Mouse (Mus musculus) hindbrain, embryonic 10.5 days (tissue): ENCODE data around the gene Cfap126. TPM values are rescaled to one million over a fixed set of nuclear protein-coding genes. Genes with fewer than 3 reads are reported as not detected.
"Not testable (repeated sequence)": the region's sequence is repeated elsewhere in the genome, so short reads cannot be mapped to it uniquely, and the experiment has no call there.

Experiments used
- DNase-seq: peaks from one replicate; pipeline ENCODE4 v3.0.0-alpha.2; 2017; ENCODE audit warnings: low spot score
- H3K27ac ChIP-seq: fragments of 300-500 bp; sonication (generic); 2 replicates; pipeline ENCODE4 v1.5.1; 2016; ENCODE audit warnings: mild to moderate bottlenecking, moderate library complexity
- H3K27me3 ChIP-seq: fragments of 300-500 bp; sonication (generic); 2 replicates; pipeline ENCODE4 v1.6.1; 2016; ENCODE audit warnings: mild to moderate bottlenecking; ENCODE audit not compliant: poor library complexity, insufficient read depth, severe bottlenecking
- H3K36me3 ChIP-seq: fragments of 300-500 bp; sonication (generic); 2 replicates; pipeline ENCODE4 v1.6.1; 2016; ENCODE audit warnings: mild to moderate bottlenecking, moderate library complexity
- H3K4me1 ChIP-seq: fragments of 300-500 bp; sonication (generic); replicated peaks from 2 replicates; pipeline ENCODE4 v1.6.1; 2016; ENCODE audit warnings: mild to moderate bottlenecking
- H3K4me3 ChIP-seq: fragments of 300-500 bp; sonication (generic); 2 replicates; pipeline ENCODE4 v1.5.1; 2016; ENCODE audit warnings: mild to moderate bottlenecking, moderate library complexity
- H3K9me3 ChIP-seq: fragments of 300-500 bp; sonication (generic); 2 replicates; pipeline ENCODE4 v1.6.1; 2016; ENCODE audit warnings: mild to moderate bottlenecking, moderate library complexity
- WGBS: fragments of 180-500 bp; shearing (Covaris S2); methylation state at CpG from one replicate; pipeline ENCODE4 v1.1.7; 2016; 5-methylcytosine and 5-hydroxymethylcytosine counted together
- polyA plus RNA-seq: library from polyadenylated mRNA; unstranded; fragments of >200 nt; fragmentation: Nextera tagmentation; extraction: Ambion mirVana; gene quantifications from 2 replicates; pipeline ENCODE4 v1.2.1, GENCODE M21; 2016

The Cfap126 gene
- polyA plus RNA-seq, 1 experiment from 2014 or later, result 13.0 TPM

DNA sequence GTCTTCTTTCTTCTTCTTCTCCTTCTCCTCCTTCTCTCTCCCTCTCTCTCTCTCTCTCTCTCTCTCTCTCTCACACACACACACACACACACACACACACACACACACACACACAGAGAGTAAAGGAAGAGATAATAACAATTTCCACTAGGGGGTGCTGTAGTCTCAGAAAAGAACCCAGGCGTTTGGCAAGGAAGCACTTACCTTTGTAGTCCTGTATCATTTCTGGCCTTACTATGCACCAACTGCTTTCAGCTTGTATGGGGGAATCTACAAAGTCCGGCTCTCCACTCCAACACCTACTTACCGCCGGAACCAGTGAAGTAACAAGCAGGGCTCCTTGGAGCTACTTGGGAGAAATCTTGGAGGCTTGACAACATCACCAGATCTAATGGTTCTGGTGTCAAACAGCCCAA, 4.6 kb downstream of the Cfap126 start:
- Histone ChIP-seq H3K4me3 (no peak overlapping the region), H3K27me3 (no peaks in the 10 kb centered on the region), H3K9me3 (no peaks in the 10 kb centered on the region), H3K27ac (no peak overlapping the region), H3K4me1 (peaks cover 28% of the 10 kb centered on the region), H3K36me3 (no peaks in the 10 kb centered on the region)
- WGBS, result 14% methylated on average over 4 of the region's 4 CpGs
- peak; percentile 58 for DNase-seq

DNA sequence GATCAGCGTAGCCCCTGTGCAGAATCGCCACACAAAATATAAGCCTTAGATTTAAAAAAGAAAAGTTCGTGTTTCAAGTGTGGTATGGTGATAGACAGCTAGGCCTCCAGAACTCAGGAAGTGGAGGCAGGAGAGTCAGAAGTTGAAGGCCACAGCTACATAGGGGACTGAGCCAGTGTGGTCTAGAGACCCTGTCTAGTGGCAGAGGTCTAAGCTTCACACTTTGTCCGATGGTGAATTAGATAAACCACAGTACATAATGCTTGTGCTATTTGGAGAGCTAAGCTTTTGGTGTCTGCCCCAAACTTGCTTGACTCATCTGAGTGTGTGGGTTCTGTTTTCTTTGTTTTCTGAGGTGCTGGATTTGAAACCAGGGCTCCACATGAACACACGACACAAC, 5.3 kb downstream of the Cfap126 start:
- H3K27ac ChIP-seq, result no peak overlapping the region

DNA sequence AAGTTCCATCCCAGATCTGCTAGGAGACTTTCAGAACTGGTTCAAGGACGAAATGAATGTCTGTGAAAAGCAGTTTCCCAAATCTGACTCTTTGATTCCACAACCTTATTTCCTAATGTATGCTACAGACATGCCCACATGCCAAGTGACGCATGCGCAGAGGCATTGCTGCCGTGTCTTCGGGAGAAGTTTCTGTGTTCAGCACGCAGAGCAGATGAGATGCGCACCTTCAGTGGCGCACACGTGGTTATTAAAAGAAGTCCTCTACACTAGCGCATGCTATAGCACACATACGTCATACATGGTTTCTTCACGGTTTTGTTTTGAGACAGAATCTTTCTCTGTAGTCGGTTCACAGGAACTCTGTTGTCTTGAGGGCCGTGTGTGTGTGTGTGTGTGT, 5.7 kb downstream of the Cfap126 start:
- H3K36me3 ChIP-seq, result no peaks in the 10 kb centered on the region
- H3K4me1 ChIP-seq, result peaks cover 16% of the 10 kb centered on the region
- DNase-seq, result no peak
- 87% methylated on average over 14 of the region's 14 CpGs for WGBS
- H3K4me3 ChIP-seq, result no peak overlapping the region
- no peaks in the 10 kb centered on the region for H3K9me3 ChIP-seq
- no peak overlapping the region for H3K27ac ChIP-seq
- H3K27me3 ChIP-seq, result no peaks in the 10 kb centered on the region

More for the DNA sequence above, 5.3 kb downstream of the Cfap126 start:
- no peaks in the 10 kb centered on the region for H3K9me3 ChIP-seq
- no peak for DNase-seq
- no peaks in the 10 kb centered on the region for H3K27me3 ChIP-seq
- H3K4me3 ChIP-seq, result no peak overlapping the region
- H3K4me1 ChIP-seq, result peaks cover 20% of the 10 kb centered on the region
- H3K36me3 ChIP-seq, result no peaks in the 10 kb centered on the region
- 90% methylated on average over 5 of the region's 5 CpGs for WGBS

DNA sequence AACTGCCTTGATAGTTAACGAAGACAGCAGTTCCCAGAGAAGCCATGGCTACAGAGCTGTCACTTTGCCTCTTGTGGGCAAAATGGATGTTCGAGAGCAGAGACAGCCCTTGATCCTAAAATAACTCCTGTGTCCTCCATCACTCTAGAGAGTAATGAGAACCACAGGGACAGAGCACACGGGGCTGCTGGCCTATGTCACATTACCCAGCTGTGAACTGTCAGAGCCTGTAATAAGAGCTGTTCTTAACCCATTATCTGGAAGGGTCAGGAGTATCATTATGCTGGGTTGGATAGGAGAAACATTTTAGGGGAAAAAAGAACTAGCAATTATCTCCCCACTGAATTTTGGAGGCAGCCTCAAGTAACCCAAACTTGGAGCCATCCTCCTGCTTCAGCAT, 7.2 kb downstream of the Cfap126 start:
- no peaks in the 10 kb centered on the region for H3K27me3 ChIP-seq
- no peak overlapping the region for H3K27ac ChIP-seq
- no peaks in the 10 kb centered on the region for H3K36me3 ChIP-seq
- H3K4me3 ChIP-seq, result no peak overlapping the region
- H3K9me3 ChIP-seq, result no peaks in the 10 kb centered on the region
- 71% methylated on average over 3 of the region's 3 CpGs for WGBS
- H3K4me1 ChIP-seq, result peaks cover 15% of the 10 kb centered on the region
- DNase-seq, result no peak

DNA sequence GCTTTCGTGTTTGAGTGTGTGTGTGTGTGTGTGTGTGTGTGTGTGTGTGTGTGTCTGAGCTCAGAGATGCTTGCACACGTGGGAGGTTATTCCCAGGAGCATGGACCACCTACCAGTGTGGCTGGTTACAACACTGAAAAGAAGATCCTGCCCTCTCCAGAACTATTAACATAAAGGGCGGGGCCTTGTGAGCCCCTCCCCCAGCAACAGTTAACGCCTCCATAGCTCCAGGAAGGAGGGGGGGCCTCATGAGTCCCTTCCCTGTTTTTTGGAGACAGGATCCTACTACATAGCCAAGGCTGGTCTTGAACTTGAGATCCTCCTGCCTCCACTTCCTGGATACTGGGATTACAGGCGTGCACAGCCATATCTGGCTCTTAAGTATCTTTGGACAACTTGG, 8.1 kb downstream of the Cfap126 start:
- Histone ChIP-seq H3K9me3 (no peaks in the 10 kb centered on the region), H3K4me3 (no peak overlapping the region), H3K4me1 (peaks cover 15% of the 10 kb centered on the region), H3K27ac (no peak overlapping the region), H3K27me3 (no peaks in the 10 kb centered on the region), H3K36me3 (no peaks in the 10 kb centered on the region)
- DNase-seq, result no peak
- 45% methylated on average over 5 of the region's 5 CpGs for WGBS

DNA sequence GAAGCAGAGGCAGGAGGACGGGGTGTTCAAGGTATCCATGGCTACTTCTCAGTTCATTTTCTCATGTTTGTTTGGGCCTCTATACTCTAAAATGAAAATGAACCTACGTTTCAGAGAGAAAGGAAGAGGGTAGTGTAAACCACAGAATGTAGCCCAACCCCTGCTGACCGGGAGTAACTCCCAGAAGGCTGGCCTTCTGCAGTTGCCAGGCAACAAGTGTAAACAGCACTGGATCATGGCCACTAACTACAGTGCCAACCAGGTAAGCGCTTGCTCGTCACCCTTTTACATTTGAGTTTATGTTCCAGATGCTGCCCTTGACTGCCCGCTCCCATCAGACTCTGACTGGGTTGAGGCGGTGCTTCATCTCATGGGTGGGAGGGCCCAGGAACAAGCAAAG, 9.2 kb downstream of the Cfap126 start:
- DNase-seq, result peak; percentile 6
- Histone ChIP-seq H3K27me3 (no peaks in the 10 kb centered on the region), H3K4me1 (peaks cover 15% of the 10 kb centered on the region)

DNA sequence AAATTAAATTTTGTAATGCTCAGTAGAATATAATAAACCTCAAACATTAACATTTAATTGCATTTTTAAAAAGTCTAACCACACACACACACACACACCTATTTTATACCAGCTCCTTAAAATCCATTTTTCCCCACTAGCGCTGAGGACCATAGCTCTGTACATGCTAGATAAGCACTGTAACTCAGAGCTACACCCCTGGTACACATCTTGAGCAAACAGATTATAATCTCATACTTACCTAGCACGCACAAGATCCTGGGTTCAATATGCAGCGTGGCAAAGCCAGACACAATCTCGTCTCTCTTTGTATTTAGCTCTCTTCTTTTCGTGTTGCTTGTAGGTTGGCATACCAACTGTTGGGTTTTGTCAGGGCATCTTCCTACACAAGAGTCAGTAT, 10.7 kb downstream of the Cfap126 start:
- H3K27ac ChIP-seq, result no peak overlapping the region
- peaks cover 15% of the 10 kb centered on the region for H3K4me1 ChIP-seq
- H3K36me3 ChIP-seq, result peaks cover 23% of the 10 kb centered on the region
- H3K27me3 ChIP-seq, result no peaks in the 10 kb centered on the region
- DNase-seq, result no peak
- no peak overlapping the region for H3K4me3 ChIP-seq
- WGBS, result 91% methylated on average over 5 of the region's 5 CpGs
- no peaks in the 10 kb centered on the region for H3K9me3 ChIP-seq

More for the DNA sequence above, 9.2 kb downstream of the Cfap126 start:
- peaks cover 8% of the 10 kb centered on the region for H3K36me3 ChIP-seq
- no peak overlapping the region for H3K27ac ChIP-seq
- no peak overlapping the region for H3K4me3 ChIP-seq
- no peaks in the 10 kb centered on the region for H3K9me3 ChIP-seq
- WGBS, result 37% methylated on average over 7 of the region's 7 CpGs

DNA sequence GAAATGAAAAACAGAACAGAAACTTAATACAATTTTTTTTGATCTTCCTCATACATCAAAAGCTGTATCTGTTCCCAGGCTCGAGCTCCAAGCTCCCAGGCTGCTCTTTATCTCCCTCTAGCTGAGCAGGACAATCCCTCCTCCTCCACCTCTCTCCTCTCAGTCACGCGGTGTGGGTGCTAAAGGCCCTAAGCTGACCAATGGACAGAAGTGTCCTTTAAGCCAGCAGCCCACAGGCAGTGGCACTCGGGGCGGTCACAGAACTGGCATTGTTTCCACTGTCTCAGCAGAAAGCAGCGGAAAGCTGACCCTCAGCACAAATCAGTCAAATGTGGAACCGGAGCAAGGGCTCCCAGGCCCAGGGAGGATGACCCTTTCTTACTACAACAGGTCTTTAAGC, 15.5 kb downstream of the Cfap126 start:
- H3K27ac ChIP-seq, result no peak overlapping the region
- H3K9me3 ChIP-seq, result no peaks in the 10 kb centered on the region
- H3K4me3 ChIP-seq, result no peak overlapping the region
- 73% methylated on average over 7 of the region's 7 CpGs for WGBS
- no peaks in the 10 kb centered on the region for H3K4me1 ChIP-seq
- H3K27me3 ChIP-seq, result no peaks in the 10 kb centered on the region
- H3K36me3 ChIP-seq, result peaks cover 69% of the 10 kb centered on the region
- peak; percentile 7 for DNase-seq

DNA sequence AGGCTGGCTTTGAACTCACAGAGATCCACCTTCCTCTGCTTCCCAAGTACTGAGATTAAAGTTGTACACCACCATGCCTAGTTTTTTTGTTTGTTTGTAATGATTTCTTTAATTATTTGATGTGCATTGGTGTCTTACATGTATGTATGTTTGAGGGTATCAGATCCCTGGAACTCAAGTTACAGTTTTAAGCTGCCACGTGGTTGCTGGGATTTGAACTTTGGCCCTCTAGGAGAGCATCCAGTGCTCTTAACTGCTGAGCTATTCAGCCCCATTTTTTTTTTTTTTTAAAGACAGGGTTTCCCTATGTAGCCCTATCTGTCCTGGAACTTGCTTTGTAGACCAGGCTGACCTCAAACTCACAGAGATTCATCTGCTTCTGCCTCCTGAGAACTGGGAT, 17.3 kb downstream of the Cfap126 start:
- H3K27ac ChIP-seq, result no peak overlapping the region
- no peak overlapping the region for H3K4me3 ChIP-seq
- no peak for DNase-seq
- no peaks in the 10 kb centered on the region for H3K9me3 ChIP-seq
- H3K36me3 ChIP-seq, result peaks cover 87% of the 10 kb centered on the region
- H3K27me3 ChIP-seq, result no peaks in the 10 kb centered on the region
- no peaks in the 10 kb centered on the region for H3K4me1 ChIP-seq
- WGBS, result 88% methylated on average over 1 of the region's 1 CpGs

DNA sequence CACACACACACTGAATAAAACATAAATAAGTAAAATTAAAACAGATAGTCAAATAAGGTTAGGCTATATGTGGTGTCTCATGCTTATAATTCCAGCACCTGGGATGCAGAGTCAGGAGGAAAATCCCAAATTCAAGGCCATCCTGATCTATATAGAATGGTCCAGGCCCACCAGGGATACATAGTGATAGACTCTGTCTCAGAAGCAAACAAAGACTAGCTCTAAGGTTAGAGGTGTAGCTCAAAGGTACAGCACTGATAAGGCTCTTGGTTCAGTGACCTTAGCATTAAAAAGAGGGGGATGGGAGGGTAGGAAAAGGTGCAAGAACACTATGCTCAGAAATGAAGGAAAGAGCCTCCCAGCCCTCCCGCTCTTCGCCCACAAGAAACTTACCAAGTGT, 21.9 kb downstream of the Cfap126 start:
- Histone ChIP-seq H3K27me3 (no peaks in the 10 kb centered on the region), H3K9me3 (no peaks in the 10 kb centered on the region), H3K4me1 (no peaks in the 10 kb centered on the region), H3K4me3 (no peak overlapping the region), H3K27ac (no peak overlapping the region), H3K36me3 (peaks cover 96% of the 10 kb centered on the region)
- no peak for DNase-seq
- 94% methylated on average over 2 of the region's 2 CpGs for WGBS

DNA sequence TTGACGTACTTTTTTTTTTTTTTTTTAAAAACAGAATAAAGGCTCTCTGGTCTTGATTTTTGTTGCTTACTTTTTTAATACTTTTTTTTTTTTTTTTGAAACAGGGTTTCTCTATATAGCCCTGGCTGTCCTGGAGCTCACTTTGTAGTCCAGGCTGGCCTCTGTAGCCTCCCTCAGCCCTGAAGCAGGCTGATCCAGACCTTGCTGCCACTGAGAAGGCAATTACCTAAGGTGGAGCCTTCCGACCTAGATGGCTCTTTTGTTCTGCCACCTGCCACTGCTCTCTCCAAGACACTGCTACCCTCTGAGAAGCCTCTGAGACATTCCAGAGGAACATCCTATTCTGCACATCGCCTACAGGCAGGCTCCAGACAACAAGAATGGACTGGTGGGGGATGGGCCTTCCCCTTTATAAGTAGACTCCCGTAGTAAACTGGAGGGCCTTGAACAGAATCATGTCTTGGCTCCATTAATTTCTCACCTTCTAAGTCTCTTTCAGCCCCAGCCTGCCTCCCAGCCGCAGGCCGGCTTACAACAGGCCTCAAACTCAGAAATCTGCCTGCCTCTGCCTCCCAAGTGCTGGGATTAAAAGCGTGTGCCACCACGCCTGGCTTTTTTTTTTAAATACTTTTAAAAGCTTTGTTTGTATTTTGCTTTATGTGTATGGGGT, 23.9 kb downstream of the Cfap126 start:
- not testable (repeated sequence) for H3K27ac ChIP-seq, H3K9me3 ChIP-seq, H3K4me1 ChIP-seq, H3K27me3 ChIP-seq, DNase-seq, H3K4me3 ChIP-seq
- peaks cover 98% of the 10 kb centered on the region for H3K36me3 ChIP-seq
- WGBS, result 89% methylated on average over 8 of the region's 8 CpGs

DNA sequence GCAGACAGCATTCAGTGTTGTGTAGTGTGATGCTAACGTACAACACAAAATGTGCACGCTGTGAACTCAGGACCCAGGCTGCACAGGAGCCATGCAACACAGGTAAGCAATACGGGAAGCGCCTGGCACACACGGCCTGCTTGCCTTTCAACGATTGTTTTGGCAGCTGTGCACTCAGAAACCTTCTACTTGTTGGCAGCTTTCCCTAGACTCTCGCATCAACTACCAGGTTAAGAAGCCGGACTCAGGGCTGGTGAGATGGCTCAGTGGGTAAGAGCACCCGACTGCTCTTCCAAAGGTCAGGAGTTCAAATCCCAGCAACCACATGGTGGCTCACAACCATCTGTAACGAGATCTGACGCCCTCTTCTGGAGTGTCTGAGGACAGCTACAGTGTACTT, 29.3 kb downstream of the Cfap126 start:
- not testable (repeated sequence) for H3K27ac ChIP-seq, H3K4me1 ChIP-seq, DNase-seq, H3K9me3 ChIP-seq, H3K27me3 ChIP-seq, H3K4me3 ChIP-seq
- H3K36me3 ChIP-seq, result peaks cover 79% of the 10 kb centered on the region
- 78% methylated on average over 11 of the region's 11 CpGs for WGBS

DNA sequence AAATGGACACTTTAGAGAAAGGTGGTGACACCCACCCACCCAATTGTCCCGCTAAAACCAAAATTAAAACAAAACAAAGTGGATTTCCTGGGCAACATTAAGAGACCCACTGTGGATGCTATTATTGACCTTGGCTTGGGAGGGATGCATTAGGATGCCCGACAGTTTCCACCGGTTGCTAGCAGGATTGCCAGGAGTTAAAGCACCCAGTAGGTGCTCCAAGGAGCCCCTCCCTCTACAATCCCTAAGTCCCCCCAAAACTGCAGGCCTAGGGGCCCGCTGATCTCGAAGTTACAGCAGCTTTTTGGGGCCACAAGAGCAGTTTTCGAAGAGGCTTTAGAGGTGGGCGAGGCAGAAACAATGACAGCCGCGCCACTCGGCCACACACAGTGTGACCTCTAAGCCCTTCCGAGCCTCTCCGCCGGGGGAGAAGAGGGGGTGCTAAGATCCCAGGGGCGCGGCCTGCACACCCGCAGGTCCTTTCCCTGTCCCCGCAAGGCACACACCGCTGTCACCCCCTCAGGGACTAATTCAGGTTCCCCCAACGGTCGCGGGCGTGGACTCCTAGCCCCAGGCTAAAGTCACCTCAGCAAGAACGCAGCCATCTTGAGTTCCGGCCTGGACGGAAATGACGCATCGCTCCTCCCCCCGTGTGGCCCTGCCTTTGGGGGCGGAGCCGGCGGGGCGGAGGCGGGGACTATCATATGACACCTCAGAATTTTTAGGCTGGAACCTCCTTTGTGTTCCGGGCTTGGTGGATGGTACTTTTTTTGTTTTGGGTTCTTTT, 36.4 kb downstream of the Cfap126 start, which contains the start of the genes Sdhc and Mpz:
Gene Sdhc, minus strand, starts transcription at position 630 of the 787 bp plus-strand sequence.
Gene Mpz, plus strand, starts transcription at position 738 of the 787 bp plus-strand sequence.
- peak; percentile 95 for DNase-seq
- H3K27me3 ChIP-seq, result 0 out of 2 replicates have a peak, but pooled peaks cover 5% of the 10 kb centered on the region
- peak within 1 kb of the TSS; percentile 89 for H3K27ac ChIP-seq
- no peaks in the 10 kb centered on the region for H3K9me3 ChIP-seq
- WGBS, result under 1% methylated on average over 34 of the region's 34 CpGs
- peaks cover 23% of the 10 kb centered on the region for H3K4me1 ChIP-seq
- H3K4me3 ChIP-seq, result peak within 1 kb of the TSS; percentile 90
- H3K36me3 ChIP-seq, result peaks cover 12% of the 10 kb centered on the region
